Mouse (Mus musculus) embryo, embryonic 9.5 days (tissue): Measurements from ENCODE around the gene Ccnl2.
"Not testable (repeated sequence)": the region's sequence is repeated elsewhere in the genome, so short reads cannot be mapped to it uniquely, and the experiment has no call there.

Experiments
- DNase-seq: peaks from one replicate; pipeline ENCODE4 v3.0.0-alpha.2; 2017; ENCODE audit errors: extremely low spot score

Gene Ccnl2

GRCm38 (mm10) chr4:155811929-155812664, at the start of gene Ccnl2:
Gene Ccnl2 (plus strand): TSS chr4:155812489.
- peak; percentile 96 for DNase-seq

- no peak for DNase-seq
Measured at GRCm38 (mm10) chr4:155769496-155769879, 42.8 kb upstream of the Ccnl2 start.

- peak; percentile 91 for DNase-seq
Measured at GRCm38 (mm10) chr4:155769880-155770512, 42.3 kb upstream of the Ccnl2 start.

DNA sequence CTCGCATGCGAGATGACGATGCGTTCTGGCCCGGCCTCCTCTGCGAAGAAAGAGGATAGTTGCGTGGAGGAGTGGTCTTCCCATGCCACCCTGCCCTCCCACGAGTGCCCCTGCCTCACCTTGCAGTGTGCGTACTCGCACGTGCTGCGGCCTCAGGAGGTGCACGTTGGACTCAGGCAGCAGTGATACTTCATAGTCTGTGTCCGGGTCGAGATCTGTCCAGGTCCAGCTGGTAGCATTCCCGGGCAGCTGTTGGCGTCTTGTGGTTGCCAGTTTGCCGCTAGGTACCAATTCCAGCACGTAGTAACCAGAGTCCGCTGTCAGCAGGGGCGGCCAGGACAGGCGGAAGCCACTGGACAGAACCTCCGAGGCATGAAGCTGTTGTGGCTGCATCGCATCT, 41.7 kb upstream of the Ccnl2 start:
- no peak for DNase-seq

GRCm38 (mm10) chr4:155771706-155772105, 40.6 kb upstream of the Ccnl2 start:
- no peak for DNase-seq

DNA sequence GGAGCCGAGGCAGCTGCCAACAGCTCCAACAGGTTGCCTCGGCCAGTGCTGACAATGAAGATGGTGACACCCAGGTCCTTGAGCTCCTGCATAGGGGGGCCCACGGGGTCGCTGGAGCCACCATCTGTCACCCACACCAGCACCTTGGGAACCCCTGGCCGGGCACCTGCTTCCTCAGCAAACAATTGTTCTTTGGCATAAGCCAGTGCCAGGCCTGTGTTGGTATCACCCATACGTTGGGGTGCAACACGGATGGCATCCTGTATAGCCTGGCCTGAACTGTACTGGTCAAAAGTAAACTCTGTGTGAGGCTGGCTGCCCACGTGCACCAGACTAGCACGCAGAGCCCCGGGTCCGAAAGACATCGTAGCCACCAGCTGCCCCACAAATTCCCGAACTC, 39.5 kb upstream of the Ccnl2 start:
- DNase-seq: no peak

GRCm38 (mm10) chr4:155773335-155774078, 38.8 kb upstream of the Ccnl2 start:
- no peak for DNase-seq

DNA sequence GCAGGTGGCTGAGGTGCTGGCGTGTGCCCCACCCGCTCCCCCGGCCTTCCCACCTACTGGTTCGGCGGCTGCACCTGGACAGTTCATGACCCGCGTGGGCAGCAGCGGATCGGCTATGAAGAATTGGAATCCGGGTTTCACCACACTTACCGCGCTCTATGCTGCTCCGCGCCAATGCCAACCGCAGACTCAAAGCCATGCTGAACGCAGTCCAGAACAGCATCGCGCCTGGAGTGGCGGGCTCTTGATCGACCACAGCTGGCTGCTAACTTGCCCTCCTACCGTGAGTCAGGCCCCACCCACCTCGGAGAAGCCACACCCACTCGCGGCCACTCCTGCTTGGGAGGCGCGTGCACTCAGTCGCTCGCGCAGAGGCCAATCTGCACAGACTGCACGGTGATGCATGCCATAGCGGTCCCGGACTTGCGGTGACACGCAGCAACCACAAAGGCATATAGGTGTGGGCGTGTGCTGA, 38.0 kb upstream of the Ccnl2 start, which contains the start of gene Vwa1:
Vwa1 (minus strand) TSS at position 419 of the 475 bp plus-strand sequence.
- peak; percentile 87 for DNase-seq

DNA sequence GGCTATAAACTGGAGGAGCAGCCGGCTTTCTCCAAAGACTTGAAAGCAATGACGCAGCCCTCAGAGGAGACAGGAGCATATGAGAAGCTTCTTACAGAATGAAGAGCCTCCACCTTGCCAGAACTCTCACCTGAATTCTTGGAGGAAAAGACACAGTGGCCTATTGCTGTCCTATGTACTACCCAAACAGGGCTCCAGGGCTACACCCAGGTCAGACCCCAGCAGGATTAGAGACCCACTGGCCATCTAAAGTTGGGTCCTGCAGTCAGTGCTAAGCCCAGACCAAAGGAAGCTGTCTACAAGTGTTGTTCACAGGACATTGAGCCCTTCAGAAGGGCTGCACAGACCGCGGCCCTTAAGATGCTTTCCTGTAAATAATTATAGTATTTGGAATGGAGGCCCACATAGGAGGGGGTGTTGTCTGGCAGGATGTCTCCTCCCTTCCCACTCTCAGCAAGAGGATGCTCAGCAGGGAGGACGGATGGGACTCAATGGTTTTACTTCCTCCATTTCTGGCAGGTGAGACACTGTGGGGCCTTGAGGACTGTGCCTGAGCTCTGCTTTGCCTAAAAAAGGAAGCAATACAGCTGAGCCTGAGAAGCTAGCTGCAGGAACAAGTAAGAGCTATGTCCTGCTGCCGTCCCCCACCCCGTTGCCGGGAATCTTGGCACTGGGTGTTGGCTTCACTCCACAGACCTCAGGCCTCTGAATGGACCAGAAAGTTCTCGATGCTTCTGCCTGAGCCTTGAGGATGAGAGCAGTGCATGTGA, 37.1 kb upstream of the Ccnl2 start:
- no peak for DNase-seq

- no peak for DNase-seq
Measured at GRCm38 (mm10) chr4:155775855-155776254, 36.4 kb upstream of the Ccnl2 start.

DNA sequence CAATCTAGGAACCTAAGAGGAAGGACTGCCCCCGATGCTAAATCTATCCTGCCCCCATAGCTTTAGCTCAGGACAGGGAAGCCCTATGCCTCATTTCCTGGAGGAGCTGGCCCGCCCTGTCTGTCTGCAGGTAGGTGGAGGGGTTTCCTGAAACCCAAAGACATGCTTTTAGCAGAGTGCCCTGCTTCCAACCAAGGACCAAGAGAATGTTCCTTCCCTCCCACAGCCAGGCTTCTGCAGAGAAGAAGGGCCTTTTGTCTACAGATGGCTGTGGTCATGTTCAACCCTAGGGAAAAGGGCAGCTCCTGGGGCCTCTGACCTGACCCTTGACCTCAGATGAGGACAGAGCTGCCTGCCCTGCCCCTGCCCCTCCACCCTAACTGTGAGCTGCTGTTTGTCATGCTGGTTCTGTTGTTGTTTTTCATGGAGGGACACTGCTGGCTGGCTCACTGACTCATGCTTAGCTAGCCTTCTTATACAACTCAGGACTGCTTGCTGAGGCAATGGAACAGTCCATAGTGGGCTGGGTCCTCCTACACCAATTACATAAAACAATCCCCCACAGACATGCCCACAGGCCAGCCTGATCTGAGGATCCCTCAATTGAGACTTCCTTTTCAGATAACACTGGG, 35.5 kb upstream of the Ccnl2 start:
- DNase-seq: peak; percentile 88

DNA sequence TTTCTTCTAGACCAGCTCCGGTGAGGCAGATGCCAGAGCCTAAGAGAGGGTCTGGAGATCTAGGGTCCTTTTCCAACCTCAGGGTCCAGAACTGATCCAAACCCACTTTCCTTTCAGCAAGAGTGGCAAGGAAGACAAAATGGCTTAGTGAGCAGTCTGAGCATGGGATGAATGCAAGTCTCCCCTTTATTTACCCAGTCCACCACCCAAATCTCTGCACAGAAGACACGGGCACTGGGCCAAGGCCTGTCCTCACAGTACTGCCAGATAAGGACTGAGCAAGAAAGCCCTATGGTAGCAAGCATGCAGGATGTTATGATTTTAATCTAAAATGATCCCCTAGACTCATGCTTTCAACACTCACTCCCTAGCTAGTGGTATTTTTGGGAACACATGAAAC, 34.5 kb upstream of the Ccnl2 start:
- DNase-seq: no peak

- no peak for DNase-seq
Measured at GRCm38 (mm10) chr4:155779498-155779897, 32.8 kb upstream of the Ccnl2 start.

DNA sequence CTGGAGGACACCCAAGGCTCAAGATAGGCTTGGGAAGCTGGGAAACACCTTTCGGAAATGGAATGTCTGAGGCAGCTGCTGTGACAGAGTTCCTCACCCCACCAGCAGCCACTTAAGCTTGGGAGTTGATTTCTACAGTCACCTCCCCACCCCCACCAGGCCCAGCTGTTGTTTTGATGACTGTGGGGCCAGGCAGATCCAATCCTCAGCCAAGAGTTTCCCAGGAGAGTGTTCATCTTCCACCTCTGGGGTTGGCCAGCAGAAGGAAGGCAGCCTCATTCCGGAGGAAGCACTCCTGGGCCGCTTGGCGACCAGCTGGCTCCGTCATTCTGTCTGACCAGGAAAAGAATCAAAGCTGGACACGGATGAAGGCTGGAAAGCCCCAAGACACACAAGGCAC, 31.4 kb upstream of the Ccnl2 start:
- no peak for DNase-seq

GRCm38 (mm10) chr4:155783486-155784080, 28.7 kb upstream of the Ccnl2 start:
- no peak for DNase-seq

DNA sequence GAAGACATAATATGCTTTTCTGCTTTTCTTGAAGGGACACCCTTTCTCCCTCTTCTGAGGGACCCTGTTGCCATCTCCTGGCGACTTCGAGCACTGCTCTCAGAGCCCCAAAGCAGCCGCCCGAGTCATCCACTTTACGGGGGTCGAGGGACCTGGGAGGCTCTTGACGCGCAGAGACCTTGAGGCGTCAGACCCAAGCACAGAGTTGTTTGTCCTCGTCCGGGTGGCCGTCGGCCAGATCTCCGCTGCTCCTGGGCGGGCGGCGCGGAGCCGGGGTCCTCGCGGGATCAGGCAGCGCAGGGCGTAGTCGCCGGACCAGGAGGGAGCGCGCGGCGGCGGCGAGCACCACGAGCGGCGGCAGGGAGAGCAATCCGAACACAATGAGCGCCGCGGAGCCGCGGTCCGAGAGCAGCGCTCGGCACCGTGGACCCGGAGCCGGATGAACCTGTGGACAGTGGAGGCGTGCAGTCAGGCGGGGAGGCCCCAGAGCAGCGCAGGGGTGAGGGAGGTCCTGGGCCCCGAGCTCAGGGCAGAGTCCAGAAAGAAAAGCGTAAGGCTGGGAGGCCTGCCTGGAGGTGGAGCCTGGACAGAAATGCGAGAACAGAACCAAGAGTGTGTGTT, 28.1 kb upstream of the Ccnl2 start:
- peak; percentile 83 for DNase-seq

- no peak for DNase-seq
Measured at GRCm38 (mm10) chr4:155785246-155785645, 27.0 kb upstream of the Ccnl2 start.

DNA sequence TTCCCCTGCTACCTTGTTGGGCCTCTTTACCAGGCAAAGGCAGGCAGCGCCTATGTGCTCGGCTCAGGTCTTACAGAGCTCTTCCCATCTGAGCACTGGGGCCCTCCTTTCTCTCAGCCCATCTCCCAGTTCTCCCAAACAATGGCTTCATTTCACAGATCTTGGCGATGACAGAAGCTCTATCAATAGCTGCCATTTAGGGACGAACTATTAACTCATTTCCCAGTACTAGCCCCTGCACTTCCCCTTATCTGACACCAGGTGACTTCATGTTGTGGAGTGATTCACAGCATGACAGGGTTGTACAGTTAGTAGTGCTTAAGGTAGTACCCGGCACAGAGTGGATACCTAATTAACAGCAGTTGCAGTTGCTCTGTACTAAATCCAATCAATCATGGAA, 26.5 kb upstream of the Ccnl2 start, which contains the start of gene Tmem88b:
Tmem88b (minus strand) TSS at position 56 of the 400 bp plus-strand sequence.
- DNase-seq: no peak

- no peak for DNase-seq
Measured at GRCm38 (mm10) chr4:155788300-155788699, 24.0 kb upstream of the Ccnl2 start.

DNA sequence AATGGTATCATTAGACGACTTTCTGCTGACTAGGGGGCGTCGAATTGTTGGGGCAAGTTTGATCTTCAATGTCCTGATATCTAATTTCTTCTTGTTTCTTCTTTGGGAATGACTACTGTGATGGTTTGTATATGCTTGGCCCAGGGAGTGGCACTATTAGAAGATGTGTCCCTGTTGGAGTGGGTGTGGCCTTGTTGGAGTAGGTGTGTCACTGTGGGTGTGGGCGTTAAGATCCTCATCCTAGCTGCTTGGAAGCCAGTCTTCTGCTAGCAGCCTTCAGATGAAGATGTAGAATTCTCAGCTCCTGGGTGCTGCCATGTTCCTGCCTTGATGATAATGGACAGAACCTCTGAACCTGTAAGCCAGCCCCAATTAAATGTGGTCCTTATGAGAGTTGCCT, 23.5 kb upstream of the Ccnl2 start:
- DNase-seq: not testable (repeated sequence)
